Mouse (Mus musculus): ENCODE measurements around the gene Prkab1.

DNA sequence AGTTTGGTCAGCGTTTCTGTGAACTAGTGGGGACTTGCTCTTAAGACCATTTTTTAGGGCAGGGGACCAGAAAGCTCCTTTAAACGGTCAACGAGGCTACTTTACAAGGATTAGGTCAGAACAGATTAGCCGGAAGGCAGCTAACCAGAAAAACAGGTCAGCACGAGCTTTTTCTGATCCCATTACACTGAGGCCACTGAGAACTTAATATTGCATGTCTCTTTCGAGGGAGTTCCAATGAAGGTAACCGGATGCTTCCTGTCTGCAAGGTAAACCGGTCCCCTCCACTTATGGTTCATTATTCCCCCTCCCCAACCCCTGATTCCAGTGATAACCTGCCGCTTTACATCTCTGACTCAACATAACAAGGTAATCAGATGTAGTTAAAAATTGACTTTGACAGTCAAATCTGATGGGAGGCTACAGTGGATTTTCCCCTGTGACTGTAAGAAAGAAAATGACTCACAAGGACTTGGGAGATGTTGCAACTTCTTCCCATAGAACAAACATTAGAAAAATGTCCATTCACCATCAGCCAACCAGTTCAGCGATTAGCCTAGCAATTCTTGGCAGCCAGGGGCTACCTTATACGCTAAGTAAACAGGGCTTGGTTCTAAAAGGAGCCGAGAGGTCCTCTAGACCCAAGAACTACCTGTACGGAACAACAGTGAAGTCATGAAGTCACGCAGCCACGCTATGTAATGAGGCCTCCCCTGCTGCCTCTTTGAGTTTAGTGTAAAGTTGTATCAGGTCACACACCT is 15.0 kb downstream of the Prkab1 start:
- TF ChIP-seq MAX (IDR thresholded peaks at IDR 0.05; ENCODE audit: low read length) (no peak), CHD1 (IDR thresholded peaks at IDR 0.05; ENCODE audit: low read depth, low read length) (no peak)
